Mouse (Mus musculus) brown adipose tissue, adult 24 weeks (tissue): Measurements from ENCODE around the gene Gm21970. TPM values are rescaled to one million over a fixed set of nuclear protein-coding genes. Genes with fewer than 3 reads are reported as not detected.

Experiments used
- H3K27ac ChIP-seq: fragments of 200-500 bp; replicated peaks from 2 replicates; pipeline ENCODE4 v1.5.1; 2012; ENCODE audit warnings: low read depth, mild to moderate bottlenecking, low read length
- H3K4me1 ChIP-seq: fragments of 200-500 bp; 2 replicates; pipeline ENCODE4 v1.6.1; 2012; ENCODE audit warnings: low read length, mixed read lengths; ENCODE audit not compliant: control insufficient read depth, insufficient read depth, insufficient read length
- H3K4me3 ChIP-seq: fragments of 200-500 bp; 2 replicates; pipeline ENCODE4 v1.5.1; 2012; ENCODE audit warnings: low read depth, mild to moderate bottlenecking, low read length, moderate library complexity; ENCODE audit not compliant: insufficient read depth
- polyA plus RNA-seq: library from polyadenylated mRNA; stranded (reverse); fragments of >200 nt; gene quantifications from 2 replicates; pipeline ENCODE4 v1.2.4, GENCODE M21; 2012; ENCODE audit not compliant: missing spikeins, insufficient read depth, insufficient read length

The Gm21970 gene
- polyA plus RNA-seq, 1 experiment, result not detected

DNA sequence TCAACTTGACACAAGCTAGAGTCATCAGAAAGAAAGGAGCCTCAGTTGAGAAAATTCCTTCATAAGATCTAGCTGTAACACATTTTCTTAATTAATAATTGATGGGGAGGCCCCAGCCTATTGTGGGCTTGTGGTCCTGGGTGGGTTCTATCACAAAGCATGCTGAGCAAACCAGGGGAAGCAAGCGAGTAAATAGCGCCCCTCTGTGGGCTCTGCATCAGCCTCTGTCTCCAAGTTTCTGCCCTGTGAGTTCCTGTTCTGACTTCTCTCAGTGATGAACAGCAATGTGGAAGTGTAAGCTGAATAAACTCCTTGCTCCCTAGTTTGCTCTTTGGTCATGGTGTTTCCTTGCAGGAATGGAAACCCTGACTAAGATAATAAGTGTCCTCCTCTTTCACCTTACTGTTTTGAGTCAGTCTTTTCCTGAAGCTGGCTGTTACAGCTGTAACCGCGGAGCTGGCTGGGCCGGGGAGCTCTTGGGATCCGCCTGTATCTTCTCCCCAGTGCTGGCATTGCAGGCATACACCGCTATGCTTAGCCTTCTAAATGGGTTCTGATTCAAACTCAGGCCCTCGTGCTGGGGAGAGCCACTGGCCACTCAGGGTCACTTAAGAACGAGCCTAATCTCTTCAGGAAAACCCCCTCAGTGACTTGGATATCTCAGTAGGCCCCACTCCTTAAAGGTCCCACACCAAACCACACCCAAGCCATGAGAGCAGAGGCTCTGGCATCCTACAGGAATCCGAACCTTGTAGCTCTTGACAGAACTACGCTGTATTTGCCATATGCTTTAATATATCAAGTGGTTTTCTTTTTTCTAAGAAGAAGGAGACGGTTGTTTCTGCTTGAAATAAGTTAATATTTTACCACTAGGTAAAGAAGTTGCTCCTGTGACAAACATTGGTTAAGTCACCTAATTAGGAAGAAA, 58.9 kb downstream of the Gm21970 start:
- Histone ChIP-seq H3K4me1 (peaks cover 17% of the 10 kb centered on the region), H3K4me3 (no peak overlapping the region), H3K27ac (no peak overlapping the region)

DNA sequence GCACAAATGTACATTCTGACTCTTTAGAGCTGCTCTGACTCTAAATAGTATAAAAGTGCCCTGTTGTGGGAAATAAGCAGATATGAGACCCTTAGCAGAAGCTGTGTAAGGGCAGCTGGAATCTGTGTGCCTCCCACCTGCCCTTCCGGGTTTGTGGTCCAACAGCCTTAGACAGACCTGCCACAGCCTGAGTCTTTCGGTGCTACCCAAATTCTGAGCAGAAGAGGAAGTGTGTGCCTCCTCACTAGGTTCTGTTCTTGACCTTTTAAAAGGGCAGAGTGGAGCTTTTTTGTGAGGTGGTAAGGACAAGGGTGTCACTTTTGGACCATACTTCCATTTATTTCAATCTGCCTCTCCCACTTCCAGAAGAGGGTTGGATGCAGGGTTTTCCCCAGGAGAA, 60.4 kb downstream of the Gm21970 start:
- H3K4me3 ChIP-seq, result no peak overlapping the region
- peak overlapping the region; percentile 86 for H3K27ac ChIP-seq
- H3K4me1 ChIP-seq, result peaks cover 21% of the 10 kb centered on the region

DNA sequence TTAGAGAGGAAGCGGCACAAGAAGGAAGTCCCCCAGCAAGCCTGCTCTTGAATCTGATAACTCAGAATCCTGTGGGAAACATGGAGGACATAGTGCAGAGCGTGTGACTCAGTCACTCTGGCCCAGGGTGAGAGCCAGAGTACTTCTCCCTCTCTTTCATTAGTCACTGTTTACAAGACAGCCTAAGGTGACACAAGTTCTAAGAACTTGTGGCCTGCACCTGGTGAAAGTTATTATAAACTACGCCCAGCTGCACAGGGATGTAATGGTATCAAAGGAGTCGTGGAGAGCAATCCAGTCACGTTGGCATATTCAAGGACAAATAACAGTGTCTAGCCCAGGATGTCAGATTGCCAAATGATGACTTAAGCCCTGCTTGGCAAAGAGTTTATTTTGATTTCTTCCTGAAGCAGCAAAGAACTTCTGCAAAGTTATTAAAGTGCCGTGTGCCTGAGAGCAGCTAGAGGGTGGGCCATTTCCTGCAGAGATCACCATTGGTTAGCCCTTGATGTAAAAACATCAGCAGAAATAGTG, 60.9 kb downstream of the Gm21970 start:
- peak overlapping the region; percentile 86 for H3K27ac ChIP-seq
- H3K4me1 ChIP-seq, result peaks cover 21% of the 10 kb centered on the region
- H3K4me3 ChIP-seq, result no peak overlapping the region

DNA sequence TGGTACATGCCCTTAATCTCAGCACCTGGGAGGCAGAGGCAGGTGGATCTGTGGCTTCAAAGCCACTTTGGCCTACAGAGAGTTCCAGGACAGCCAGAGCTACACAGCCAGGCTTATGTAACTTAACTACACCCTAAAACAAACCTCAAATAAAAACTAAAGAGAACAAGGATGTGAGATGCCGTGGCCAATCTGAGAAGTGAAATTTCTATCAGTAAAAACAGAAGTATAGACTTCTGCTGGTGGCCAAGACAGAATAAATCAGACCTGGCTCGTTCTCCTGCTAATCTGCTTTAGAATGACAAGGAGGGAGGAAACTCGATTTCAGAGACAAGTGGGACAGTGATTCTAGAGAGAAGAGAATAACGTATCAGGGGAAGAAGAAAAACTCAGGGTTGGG, 64.3 kb downstream of the Gm21970 start:
- peaks cover 32% of the 10 kb centered on the region for H3K4me1 ChIP-seq
- no peak overlapping the region for H3K4me3 ChIP-seq
- H3K27ac ChIP-seq, result peak overlapping the region; percentile 96

DNA sequence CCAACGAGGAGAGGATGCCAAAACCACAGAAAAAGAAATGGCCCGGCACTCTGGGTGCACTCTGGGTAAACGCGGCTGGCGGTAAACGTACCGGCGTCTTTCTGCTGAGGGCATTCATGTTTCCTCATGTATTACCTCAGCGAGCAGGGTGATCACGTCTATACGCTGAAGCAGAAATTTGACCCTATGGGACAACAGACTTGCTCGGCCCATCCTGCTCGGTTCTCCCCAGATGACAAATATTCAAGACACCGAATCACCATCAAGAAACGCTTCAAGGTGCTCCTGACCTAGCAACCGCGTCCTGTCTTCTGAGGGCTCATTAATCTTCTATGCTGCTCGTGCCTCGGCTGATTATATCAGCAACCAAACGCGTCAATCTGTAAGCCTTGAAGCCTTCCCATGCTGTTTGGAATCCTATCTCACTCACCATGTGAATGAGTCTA, 66.8 kb downstream of the Gm21970 start:
- Histone ChIP-seq H3K4me3 (no peak overlapping the region), H3K27ac (no peak overlapping the region), H3K4me1 (peaks cover 33% of the 10 kb centered on the region)

DNA sequence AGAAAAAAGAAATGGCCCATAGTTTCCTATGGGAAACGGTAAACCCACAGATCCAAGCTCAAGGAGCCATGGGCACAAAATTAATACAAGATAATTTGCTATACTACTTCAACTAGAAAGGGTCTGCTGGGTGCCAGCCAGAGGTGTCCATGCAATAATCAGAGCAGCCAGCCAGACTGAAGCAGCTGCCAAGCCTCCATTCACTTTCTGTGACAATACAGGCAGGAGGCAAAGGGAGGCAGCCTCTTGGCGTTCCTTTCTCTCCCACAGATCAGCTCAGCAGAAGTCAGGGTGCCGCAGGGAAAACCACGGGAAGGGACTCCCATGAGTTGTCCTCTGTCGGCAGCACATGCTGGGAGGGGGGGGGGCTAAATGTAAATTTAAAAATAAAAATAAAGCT, 67.5 kb downstream of the Gm21970 start:
- H3K27ac ChIP-seq, result no peak overlapping the region
- H3K4me3 ChIP-seq, result no peak overlapping the region

DNA sequence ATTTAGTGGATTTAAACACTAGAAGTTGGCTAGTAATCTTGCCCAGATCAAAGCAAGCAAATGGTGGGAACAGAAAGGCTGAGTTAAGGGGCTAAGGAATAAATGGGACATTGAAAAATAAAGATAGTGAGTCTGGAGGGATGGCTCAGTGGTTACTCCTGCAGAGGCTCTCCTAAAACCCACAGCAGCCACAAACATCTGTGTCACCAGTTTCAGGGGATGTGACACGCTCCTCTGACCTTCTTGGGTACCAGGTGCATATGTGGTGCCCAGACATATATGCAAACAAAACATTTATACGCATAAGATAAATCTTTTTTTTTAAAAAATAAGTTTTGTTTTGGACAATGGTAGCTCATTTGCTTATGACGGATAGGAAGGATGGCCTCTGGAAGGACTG, 67.9 kb downstream of the Gm21970 start:
- Histone ChIP-seq H3K4me1 (peaks cover 39% of the 10 kb centered on the region), H3K27ac (no peak overlapping the region), H3K4me3 (no peak overlapping the region)

More for the DNA sequence above, 67.5 kb downstream of the Gm21970 start:
- H3K4me1 ChIP-seq, result peaks cover 35% of the 10 kb centered on the region

DNA sequence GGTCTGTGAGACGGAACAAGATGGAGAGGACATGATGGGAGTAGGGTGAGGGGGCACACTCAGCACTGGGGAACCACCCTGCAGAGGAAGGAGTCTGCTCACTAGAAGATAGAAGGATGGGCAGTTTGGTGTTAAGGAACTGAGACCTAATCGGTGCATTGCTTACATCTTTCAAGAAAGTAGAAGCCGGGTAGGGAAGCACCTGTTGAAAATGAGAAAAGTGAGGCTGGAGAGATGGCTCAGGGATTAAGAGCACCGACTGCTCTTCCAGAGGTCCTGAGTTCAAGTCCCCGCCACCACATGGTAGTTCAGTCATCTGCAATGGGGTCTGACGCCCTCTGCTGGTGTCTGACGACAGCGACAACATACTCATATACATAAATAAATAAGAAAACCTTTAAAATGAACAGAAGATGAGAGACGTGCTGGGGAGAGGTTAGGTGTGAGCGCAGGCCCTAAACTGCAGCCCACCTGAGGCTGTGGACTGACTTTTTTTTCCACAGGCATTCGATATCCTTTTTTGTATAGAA, 68.4 kb downstream of the Gm21970 start:
- Histone ChIP-seq H3K4me1 (peaks cover 40% of the 10 kb centered on the region), H3K4me3 (no peak overlapping the region), H3K27ac (peak overlapping the region; percentile 71; the same call in 1 of the 2 replicates)

DNA sequence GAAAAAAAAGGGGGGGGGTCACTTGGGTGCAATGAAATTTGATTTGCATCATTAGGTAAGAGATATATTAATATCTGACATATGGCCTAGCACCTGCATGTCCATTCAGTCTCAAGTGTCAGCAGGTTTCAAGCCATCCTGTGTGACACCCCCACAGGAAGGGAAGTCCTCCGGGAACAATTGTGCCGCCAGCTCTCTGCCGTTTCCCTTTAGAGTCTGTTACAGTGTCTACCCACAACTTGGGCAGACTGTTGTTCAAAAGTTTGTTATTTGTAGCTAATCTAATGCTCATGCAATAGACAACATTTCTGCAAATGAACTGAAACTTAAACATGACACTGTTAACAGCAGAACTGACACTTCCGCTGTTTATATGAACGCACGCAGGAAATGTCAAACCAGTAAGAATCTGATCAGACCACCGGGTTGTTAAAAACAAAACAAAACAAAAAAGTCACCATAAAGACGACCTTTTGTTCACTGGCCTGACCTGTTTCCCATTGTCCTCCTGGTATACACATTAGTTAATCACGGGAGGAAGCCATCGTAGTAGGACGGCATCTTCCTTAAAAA, 69.6 kb downstream of the Gm21970 start:
- Histone ChIP-seq H3K4me3 (peak overlapping the region; percentile 11), H3K27ac (peak overlapping the region; percentile 71), H3K4me1 (peaks cover 36% of the 10 kb centered on the region)

DNA sequence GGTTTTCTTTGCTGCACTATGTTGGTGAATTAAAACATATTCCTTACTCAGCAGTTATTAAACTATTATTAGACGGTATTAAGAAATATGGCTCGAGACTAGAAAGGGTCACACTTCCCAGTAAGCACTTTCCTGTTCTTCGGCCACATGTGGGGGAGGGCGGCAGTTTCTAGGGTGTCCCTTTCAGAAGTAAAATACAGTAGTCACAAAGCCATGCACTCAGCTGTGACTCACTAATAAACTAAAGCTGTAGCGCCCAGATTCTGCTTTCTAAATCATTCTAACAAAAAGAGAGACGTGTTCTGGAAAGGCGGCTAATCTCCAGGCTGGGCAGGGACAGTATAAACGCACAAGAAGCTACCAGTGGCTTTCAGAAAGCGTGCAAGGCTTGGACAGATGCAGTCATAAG, 70.3 kb downstream of the Gm21970 start:
- Histone ChIP-seq H3K4me3 (0 out of 2 replicates have a peak overlapping the region, but pooled peaks have one; percentile 13), H3K4me1 (peaks cover 34% of the 10 kb centered on the region), H3K27ac (peak overlapping the region; percentile 97)

DNA sequence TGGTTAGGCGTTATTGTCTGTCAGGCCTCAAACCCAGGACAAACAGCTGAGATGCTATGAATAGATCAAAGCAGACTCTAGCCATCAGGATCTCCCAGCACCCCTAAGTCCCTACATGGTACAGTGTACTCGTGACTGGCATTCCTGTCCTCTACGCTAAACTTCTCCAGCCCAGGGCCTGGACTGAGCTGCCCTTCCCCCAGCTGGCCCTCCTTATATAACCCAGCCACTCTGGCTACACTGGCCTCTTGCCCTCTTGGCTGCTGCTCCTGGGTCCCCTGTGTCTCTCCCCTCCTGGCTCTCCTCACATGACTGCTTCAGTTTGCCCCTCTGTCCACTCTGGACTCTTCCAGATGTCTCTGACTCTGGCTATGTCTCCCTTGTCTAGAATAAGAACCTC, 71.1 kb downstream of the Gm21970 start:
- no peak overlapping the region for H3K4me3 ChIP-seq
- peaks cover 34% of the 10 kb centered on the region for H3K4me1 ChIP-seq
- H3K27ac ChIP-seq, result peak overlapping the region; percentile 94

DNA sequence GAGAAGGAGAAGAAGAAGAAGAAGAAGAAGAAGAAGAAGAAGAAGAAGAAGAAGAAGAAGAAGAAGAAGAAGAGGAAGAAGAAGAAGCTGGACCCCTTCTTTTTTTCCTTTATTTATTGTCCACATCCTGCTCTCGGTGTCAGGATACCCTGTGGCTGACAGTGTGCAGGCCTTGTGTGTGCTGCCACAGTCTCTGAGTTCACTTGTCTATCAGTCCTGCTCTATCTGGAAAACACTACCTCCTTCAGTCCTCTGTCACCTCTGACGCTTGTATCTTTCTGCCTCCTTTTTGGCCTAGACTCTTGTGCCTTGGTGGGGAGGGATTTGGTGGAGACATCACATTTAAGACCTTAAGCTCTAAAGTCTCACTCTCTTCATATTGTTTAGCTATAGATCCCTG, 71.9 kb downstream of the Gm21970 start:
- H3K4me3 ChIP-seq, result no peak overlapping the region
- H3K27ac ChIP-seq, result peak overlapping the region; percentile 94

DNA sequence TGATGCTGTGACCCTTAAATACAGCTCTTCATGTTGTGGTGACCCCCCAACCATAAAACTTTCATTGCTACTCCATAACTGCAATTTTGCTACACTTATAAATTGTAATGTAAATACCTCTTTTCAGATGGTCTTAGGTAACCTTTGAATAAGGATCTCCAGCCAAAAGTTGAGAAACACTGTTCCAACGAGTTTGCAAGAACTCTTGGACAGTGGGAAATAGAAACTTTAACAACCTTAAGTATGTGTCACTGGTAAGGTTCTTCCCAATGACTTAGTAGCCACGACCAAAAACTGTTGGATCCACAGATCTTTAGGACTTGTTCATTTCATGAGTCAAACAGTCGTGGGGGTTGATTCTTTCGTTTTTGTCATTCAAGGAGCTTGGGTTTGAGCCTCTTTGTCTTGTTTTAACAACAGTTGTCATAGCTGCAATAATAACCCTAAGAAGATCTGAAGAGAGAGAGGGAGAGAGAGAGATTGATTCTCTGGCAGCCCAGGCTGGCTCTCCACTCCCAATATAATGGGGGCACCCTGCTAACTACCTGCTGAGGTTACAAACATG, 72.4 kb downstream of the Gm21970 start:
- Histone ChIP-seq H3K4me3 (peak overlapping the region; percentile 68), H3K4me1 (peaks cover 34% of the 10 kb centered on the region), H3K27ac (peak overlapping the region; percentile 94)

More for the DNA sequence above, 71.9 kb downstream of the Gm21970 start:
- H3K4me1 ChIP-seq, result peaks cover 34% of the 10 kb centered on the region

DNA sequence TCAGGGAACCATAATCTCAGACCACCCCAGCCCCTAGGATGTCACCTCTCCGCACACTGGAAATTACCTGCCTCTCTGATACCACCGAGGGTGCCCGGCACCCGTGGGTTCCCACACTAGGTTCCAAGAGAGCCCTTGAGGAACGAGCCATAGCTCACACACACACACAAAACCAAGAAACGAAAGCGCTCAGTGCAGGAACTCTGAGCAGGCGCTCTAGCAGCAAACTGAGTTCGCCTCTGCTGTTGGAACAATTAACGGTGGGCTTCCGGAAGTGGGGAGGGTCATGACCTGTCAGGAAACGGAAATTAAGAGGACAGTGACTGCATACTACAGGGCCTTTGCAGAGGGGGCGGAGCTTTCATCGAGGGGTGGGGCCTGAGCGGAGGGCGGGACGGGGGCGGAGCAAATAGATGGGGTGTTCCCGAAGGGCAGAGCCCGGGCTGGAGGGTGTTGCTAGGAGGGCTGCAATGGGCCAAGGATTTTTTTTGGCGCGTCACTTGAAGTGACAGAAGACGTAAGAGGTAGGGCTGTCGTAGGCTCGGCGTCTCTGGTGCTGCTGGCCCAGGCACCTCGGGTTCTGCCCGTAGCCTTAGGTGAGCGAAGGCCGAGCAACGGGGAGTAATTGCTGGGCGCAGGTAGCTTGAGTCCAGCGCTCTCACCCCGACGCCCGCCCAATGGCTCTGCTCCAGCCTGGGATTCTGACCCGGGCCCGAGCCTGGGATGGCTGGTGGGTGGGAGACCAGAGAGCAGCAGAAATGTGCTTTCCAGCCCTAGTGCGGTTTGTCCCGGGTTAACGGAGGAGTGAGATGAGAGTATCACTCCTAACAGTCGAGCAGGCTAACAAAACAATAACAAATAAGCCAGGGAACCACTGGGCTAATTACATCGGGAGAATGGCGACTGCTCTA, 73.3 kb downstream of the Gm21970 start:
- Histone ChIP-seq H3K4me1 (peaks cover 32% of the 10 kb centered on the region), H3K27ac (peak overlapping the region; percentile 94), H3K4me3 (peak overlapping the region; percentile 68)
